Mouse (Mus musculus): ENCODE measurements around the gene Antxr2. TPM values are rescaled to one million over a fixed set of nuclear protein-coding genes. Genes with fewer than 3 reads are reported as not detected.

Gene Antxr2
- 28.9 TPM for polyA plus RNA-seq (2021)

DNA sequence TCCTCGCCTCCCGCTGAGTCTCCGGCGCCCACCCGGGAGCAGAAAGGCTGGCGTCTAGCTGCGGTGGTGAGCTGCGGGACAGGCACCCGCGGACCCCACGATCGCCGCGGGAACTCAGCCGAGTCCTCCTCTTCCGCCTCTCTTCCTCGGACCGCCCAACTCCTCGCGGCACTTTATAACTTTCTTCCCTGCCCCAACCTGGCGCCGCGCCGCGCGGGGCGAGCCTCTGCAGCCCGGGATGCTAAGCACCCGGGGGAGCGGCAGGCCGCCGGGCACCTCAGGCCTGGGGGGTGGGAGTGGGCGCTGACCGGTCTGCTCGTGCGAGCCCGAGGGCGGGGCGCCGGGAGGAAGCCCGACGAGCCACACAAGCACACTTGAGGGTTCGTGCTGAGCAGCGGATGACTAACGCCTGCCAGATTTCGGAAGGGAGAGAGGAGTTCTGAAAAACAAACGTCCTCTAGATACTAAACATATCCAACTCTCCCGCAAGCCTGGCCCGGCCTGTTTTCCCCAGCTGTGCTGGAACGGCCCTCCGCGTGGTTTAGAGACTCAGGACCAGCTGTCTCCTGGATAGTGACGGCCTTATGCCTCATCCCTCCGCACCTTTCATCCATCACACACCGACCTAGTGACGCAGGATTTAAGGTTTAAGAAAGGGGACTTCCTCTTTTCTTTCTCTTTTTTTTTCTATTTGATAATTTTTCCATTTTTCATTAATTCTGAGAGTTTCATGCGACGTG is at the start of gene Antxr2:
Gene Antxr2 (minus strand): TSS at position 142 of the 740 bp plus-strand sequence.
- in situ Hi-C loops (cut with MboI; ENCODE audit: low pct_unique_long_range_greater_than_20kb) = no loop called here
- ATAC-seq (peak; percentile 81), DNase-seq (ENCODE audit: low read depth, low spot score) (peak; percentile 20)
- H3K27me3 ChIP-seq = no peaks in the 10 kb centered on the region
- TF ChIP-seq CTCF (IDR thresholded peaks at IDR 0.05) = no peak
- CTCF ChIA-PET = no interaction called here
- POLR2A ChIA-PET = interaction anchor here (0.6 kb wide), 1 partner anchor 130 kb away, joined by 3 read pairs; no protein-coding TSS in a partner anchor

DNA sequence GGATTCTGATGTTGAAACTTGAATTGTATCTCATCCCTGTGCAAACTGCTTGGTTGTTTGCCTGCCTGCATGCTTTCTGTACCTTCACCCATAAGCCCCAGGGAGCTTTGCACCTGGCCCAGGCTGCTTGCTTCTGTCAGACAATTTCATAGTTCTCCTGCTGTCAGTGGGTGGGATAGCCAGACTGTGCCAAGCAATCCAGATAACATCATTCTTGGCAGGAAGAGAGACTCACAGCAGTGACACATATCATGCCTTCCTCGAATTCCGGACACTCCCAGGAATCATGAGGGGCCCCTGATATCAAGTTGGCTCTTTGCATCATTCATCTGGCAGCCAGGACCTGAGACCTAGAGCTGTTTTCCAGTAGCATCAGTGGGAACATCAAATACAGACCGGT is 45.8 kb upstream of the Antxr2 start:
- ChIA-PET CTCF (interaction anchor here (0.7 to 1.3 kb wide), 2 partner anchors 12 to 15 kb away, joined by 3 to 4 read pairs; no protein-coding TSS in a partner anchor), POLR2A (no interaction called here)
- DNase-seq (ENCODE audit: low read depth, low spot score) (no peak), ATAC-seq (no peak)
- in situ Hi-C loops (cut with MboI; ENCODE audit: low pct_unique_long_range_greater_than_20kb) = no loop called here
- TF ChIP-seq CTCF (IDR thresholded peaks at IDR 0.05) = no peak
- no peaks in the 10 kb centered on the region for H3K27me3 ChIP-seq

DNA sequence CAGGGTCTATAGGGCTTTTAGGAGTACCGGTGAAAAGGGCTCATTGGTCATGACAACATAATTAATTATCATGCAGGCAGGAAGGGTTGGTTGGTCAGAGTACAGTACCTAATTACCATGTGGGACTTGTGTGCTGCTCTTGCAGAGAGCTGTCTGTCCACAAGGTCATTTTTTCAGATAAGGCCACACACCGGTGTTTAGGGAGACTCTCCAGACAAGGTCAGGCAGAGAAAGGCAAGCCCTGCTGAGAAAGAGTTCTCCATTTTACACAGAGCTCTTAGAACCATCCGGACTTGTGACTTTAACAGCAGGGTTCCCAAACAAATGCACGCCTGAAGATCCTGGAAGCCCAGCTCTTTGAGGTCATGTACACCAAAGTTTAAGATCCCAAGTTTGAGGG is 38.3 kb upstream of the Antxr2 start:
- POLR2A ChIA-PET = no interaction called here
- in situ Hi-C loops (cut with MboI; ENCODE audit: low pct_unique_long_range_greater_than_20kb) = loop anchor here (25.0 kb wide), 1 partner anchor 932 kb away; no protein-coding TSS in a partner anchor
- DNase-seq (ENCODE audit: low read depth, low spot score) (no peak), ATAC-seq (no peak)
- CTCF ChIA-PET = interaction anchor here (1.3 kb wide), 1 partner anchor 13 kb away, joined by 3 read pairs; no protein-coding TSS in a partner anchor
- no peak for TF ChIP-seq CTCF (IDR thresholded peaks at IDR 0.05)
- no peaks in the 10 kb centered on the region for H3K27me3 ChIP-seq

DNA sequence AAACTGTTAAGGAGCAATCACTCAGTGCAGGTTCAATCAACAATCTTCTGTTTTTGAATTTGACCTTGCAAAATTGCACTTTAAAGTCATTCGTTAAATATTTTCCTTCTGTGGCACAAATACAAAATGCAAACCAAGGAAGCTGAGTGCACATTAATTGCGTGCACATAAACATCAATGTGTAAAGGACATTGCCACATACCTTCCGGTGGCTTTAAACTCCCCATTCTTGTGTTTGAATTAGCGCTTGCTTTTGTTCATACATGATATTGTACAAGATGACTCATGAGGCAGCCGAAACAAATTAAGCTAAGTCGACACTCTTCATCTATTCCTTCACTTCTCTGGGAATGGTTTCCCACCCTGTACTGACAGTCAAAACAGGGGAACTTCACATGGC is 24.4 kb upstream of the Antxr2 start:
- no peak for DNase-seq (ENCODE audit: low read depth, low spot score)
- peaks cover 3% of the 10 kb centered on the region for H3K27me3 ChIP-seq
- ChIA-PET POLR2A (no interaction called here), CTCF (no interaction called here)
- no peak for ATAC-seq
- in situ Hi-C loops (cut with MboI; ENCODE audit: low pct_unique_long_range_greater_than_20kb) = loop anchor here (25.0 kb wide), 1 partner anchor 918 kb away; no protein-coding TSS in a partner anchor
- no peak for TF ChIP-seq CTCF (IDR thresholded peaks at IDR 0.05)

DNA sequence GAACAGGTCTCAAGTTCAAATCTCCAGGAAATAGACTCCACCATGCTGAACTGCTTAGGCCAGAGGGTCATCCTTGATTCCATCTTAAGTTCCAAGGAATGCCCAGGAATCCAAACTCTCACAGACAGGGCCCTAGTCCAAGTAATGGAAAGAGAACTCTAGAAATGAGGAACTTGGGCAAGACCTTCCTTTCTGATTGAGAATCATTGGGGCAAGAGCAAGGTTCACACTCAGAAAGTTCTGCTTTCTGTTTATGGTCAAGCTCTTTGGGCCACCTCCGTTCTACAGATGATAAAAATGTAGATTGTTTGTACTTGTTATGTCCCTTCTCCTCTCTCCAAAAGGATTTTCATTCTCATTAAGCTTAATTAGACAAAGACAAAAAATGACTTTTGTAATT is 24.0 kb upstream of the Antxr2 start:
- CTCF ChIA-PET = no interaction called here
- POLR2A ChIA-PET = no interaction called here
- ATAC-seq = no peak
- no peak for TF ChIP-seq CTCF (IDR thresholded peaks at IDR 0.05)
- no peak for DNase-seq (ENCODE audit: low read depth, low spot score)
- in situ Hi-C loops (cut with MboI; ENCODE audit: low pct_unique_long_range_greater_than_20kb) = loop anchor here (25.0 kb wide), 1 partner anchor 918 kb away; no protein-coding TSS in a partner anchor
- peaks cover 3% of the 10 kb centered on the region for H3K27me3 ChIP-seq

DNA sequence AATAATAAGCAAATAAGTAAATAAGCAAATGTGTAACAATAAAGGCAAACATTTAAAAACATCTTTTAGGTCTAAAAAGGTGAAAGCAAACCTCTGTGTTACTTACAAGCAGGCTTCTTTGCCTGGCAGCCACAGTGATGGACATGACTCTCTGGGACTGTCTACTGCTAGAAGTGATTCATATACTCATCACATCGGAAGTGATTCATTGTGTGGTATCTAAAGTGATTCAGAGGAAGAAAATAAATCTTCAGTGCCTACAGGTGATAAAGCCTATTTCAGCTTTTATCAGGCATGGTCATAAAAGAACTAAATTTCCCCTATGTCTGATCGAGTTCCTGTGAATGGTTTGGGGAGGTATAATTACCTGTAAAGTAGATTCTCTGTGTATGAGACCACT is 4.1 kb upstream of the Antxr2 start:
- in situ Hi-C loops (cut with MboI; ENCODE audit: low pct_unique_long_range_greater_than_20kb) = no loop called here
- H3K27me3 ChIP-seq = no peaks in the 10 kb centered on the region
- ChIA-PET POLR2A (no interaction called here), CTCF (no interaction called here)
- ATAC-seq (no peak), DNase-seq (ENCODE audit: low read depth, low spot score) (no peak)
- TF ChIP-seq CTCF (IDR thresholded peaks at IDR 0.05) = no peak

DNA sequence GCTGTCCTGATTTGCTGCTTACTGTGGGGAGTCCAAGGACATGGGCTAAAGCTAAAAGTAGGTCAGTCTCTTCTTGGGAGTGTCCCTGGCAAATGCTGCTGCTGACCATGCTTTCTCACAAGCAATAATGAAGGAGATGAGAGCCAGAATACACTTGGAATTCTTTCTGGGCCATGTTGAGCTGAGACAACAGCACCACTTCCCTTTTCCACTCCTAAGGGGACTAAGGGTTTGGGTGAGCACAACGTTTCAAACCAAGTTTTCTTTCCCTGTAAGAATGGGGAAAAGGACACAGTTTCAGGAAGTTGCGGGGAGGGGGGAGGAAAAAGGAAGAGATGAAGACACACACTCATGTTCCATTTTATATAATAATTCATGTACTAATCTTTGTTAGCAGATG is 3.4 kb upstream of the Antxr2 start:
- ChIA-PET POLR2A (no interaction called here), CTCF (no interaction called here)
- in situ Hi-C loops (cut with MboI; ENCODE audit: low pct_unique_long_range_greater_than_20kb) = no loop called here

DNA sequence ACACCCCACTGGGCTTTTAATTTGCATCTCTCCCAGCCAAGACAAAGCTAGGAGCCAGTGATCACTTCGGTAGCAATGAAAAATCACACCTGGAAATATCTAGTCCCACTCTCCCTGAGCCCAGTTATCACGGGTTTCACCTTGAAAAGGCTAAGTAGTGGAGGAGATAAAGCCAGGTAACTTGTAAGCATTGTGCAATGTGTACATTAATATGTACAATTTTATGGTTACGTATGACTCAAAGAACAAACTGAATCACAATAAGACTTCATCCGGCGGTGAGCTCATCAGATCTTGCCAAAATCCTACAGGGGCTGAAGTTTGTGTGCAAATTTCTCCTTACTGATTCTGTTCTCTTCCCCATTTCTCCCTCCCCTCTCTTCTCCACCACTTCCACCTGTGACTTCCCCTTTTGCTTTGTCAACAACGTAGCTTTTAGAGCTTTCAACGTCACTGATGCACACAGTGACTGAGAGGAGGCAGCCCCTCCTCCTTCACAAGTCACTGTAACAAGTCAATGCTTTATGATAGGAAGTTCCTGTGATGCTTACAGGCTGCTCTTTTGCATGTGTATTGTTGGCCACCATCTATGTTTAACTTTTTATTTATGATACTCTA is 2.1 kb upstream of the Antxr2 start:
- DNase-seq (ENCODE audit: low read depth, low spot score) (no peak), ATAC-seq (no peak)
- H3K27me3 ChIP-seq = no peaks in the 10 kb centered on the region
- ChIA-PET CTCF (no interaction called here), POLR2A (no interaction called here)
- in situ Hi-C loops (cut with MboI; ENCODE audit: low pct_unique_long_range_greater_than_20kb) = no loop called here
- TF ChIP-seq CTCF (IDR thresholded peaks at IDR 0.05) = no peak

More for the DNA sequence above, 3.4 kb upstream of the Antxr2 start:
- no peak for DNase-seq (ENCODE audit: low read depth, low spot score)
- H3K27me3 ChIP-seq = no peaks in the 10 kb centered on the region
- TF ChIP-seq CTCF (IDR thresholded peaks at IDR 0.05) = no peak
- no peak for ATAC-seq

DNA sequence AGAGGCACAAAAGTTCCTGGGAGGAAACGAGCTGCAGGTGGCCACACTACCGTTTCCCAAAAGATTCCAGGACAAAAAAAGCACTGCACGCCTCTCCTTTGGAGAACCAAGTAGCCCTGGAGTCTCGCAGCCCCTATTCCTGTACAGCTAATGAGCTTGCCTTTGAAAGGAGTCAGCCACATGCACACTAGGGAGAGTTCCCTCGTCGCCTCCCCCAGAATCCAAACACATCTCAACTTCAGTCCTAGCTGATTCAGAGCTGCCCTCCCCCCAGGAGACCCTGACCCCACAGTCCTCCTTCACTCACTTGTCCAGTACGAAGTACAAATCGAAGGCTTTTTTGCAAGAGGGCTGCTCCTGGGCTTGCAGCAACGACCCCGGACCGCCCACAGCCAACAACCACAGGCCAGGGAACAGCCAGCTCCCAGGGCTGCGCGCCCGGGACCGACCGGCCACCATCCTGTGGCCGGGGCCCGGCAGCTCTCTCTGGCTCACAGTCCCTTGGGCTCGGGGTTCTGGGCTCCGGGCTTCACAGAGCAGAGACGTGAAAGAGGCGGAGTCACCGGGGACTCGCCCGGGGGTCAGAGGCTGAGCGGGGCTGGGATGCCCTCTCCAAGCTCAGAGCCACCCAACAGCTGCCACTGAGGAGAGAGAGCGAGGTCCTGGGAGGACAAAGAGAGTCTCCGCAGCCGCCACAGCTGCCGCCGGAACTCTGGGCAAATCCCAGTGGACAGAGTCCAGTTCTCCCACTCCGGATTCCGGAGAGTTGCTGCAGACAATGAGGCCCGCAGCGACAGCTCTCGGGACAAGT is 547 bp downstream of the Antxr2 start:
- in situ Hi-C loops (cut with MboI; ENCODE audit: low pct_unique_long_range_greater_than_20kb) = no loop called here
- no peaks in the 10 kb centered on the region for H3K27me3 ChIP-seq
- POLR2A ChIA-PET = interaction anchor here (0.6 kb wide), 2 partner anchors 12 to 255 kb away, joined by 3 to 4 read pairs; no protein-coding TSS in a partner anchor
- DNase-seq (ENCODE audit: low read depth, low spot score) (peak; percentile 25), ATAC-seq (peak; percentile 84)
- no peak for TF ChIP-seq CTCF (IDR thresholded peaks at IDR 0.05)
- CTCF ChIA-PET = no interaction called here

DNA sequence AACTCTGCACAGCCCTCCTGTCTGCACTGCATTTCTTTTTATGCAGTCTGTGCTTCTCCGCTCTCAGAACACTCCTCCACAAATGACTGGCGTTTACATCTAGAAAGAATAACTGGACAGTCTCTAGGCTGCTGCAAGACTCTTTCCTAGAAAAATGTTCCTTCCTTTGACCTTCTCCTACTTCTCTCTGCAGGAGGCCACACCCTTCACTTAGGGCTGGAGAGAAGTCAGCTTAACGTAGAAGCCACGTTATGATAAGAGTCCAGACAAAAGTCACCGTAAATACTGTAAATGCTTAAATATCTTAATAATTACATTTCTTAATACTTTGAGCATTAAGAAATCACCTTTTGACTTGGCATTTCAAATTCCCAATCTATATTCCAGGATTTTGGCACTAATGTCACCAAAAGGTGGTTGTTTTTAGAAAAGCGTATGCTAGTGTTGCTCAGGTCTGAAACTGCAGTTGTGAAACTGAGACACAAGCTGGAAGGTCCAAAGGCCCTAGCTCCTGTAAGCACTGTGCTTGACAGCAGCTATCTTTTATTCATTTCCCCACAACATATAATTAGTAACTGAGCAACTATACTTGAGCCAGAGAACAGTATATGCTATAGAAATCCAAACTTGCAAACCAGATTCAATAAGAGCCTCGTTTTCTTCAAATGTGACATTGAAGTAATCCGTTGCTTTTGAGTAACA is 3.0 kb downstream of the Antxr2 start:
- in situ Hi-C loops (cut with MboI; ENCODE audit: low pct_unique_long_range_greater_than_20kb) = no loop called here
- no peak for ATAC-seq
- TF ChIP-seq CTCF (IDR thresholded peaks at IDR 0.05) = no peak
- ChIA-PET CTCF (interaction anchor here (2.3 kb wide), 1 partner anchor 9 kb away, joined by 4 read pairs; no protein-coding TSS in a partner anchor), POLR2A (interaction anchor here (0.7 kb wide), 1 partner anchor 108 kb away, joined by 3 read pairs; no protein-coding TSS in a partner anchor)
- DNase-seq (ENCODE audit: low read depth, low spot score) = no peak
- no peaks in the 10 kb centered on the region for H3K27me3 ChIP-seq

Measured in Patski (cell line).